Mouse (Mus musculus) heart, embryonic 13.5 days (tissue): ENCODE results near the gene Ice1. TPM values are rescaled to one million over a fixed set of nuclear protein-coding genes. Genes with fewer than 3 reads are reported as not detected.

Experiments
- ATAC-seq: fragments of 200-750 bp; cut with Nextera tagmentation; 2 replicates; pipeline ENCODE4 v1.8.0; 2017; ENCODE audit warnings: moderate TSS enrichment; ENCODE audit not compliant: insufficient number of reproducible peaks, low FRiP score, low TSS enrichment; ENCODE audit errors: extremely low read depth
- H3K27ac ChIP-seq: fragments of 300-500 bp; sonication (generic); replicated peaks from 2 replicates; pipeline ENCODE4 v1.5.1; 2015; ENCODE audit warnings: moderate library complexity, mild to moderate bottlenecking, inconsistent platforms
- H3K27me3 ChIP-seq: fragments of 300-500 bp; sonication (generic); replicated peaks from 2 replicates; pipeline ENCODE4 v1.6.1; 2015; ENCODE audit warnings: mild to moderate bottlenecking, inconsistent platforms
- H3K36me3 ChIP-seq: fragments of 300-500 bp; sonication (generic); 2 replicates; pipeline ENCODE4 v1.6.1; 2015; ENCODE audit warnings: mild to moderate bottlenecking, inconsistent platforms
- H3K4me1 ChIP-seq: fragments of 300-500 bp; sonication (generic); 2 replicates; pipeline ENCODE4 v1.6.1; 2015; ENCODE audit warnings: inconsistent platforms
- H3K4me2 ChIP-seq: fragments of 300-500 bp; sonication (generic); 2 replicates; pipeline ENCODE4 v1.6.1; 2015; ENCODE audit warnings: inconsistent platforms, mild to moderate bottlenecking, moderate library complexity
- H3K4me3 ChIP-seq: fragments of 300-500 bp; sonication (generic); 2 replicates; pipeline ENCODE4 v1.5.1; 2015; ENCODE audit warnings: moderate library complexity, mild to moderate bottlenecking, inconsistent platforms
- H3K9ac ChIP-seq: fragments of 300-500 bp; sonication (generic); 2 replicates; pipeline ENCODE4 v1.6.1; 2015; ENCODE audit warnings: inconsistent platforms, mild to moderate bottlenecking, moderate library complexity
- H3K9me3 ChIP-seq: fragments of 300-500 bp; sonication (generic); 2 replicates; pipeline ENCODE4 v1.6.1; 2016; ENCODE audit warnings: inconsistent platforms
- WGBS: fragments of 180-500 bp; shearing (Covaris S2); methylation state at CpG from one replicate; pipeline ENCODE4 v1.1.7; 2015; ENCODE audit warnings: mixed read lengths; 5-methylcytosine and 5-hydroxymethylcytosine counted together
- polyA plus RNA-seq: library from polyadenylated mRNA; unstranded; fragments of >200 nt; fragmentation: Nextera tagmentation; extraction: Ambion mirVana; gene quantifications from 2 replicates; pipeline ENCODE4 v1.2.1, GENCODE M21; 2015

The Ice1 gene
- polyA plus RNA-seq, 1 experiment from 2014 or later, result 11.2 TPM

- no peak overlapping the region for H3K27ac ChIP-seq
- ATAC-seq, result no peak
Observed at GRCm38 (mm10) chr13:70656329-70656728, 18.9 kb upstream of the Ice1 start.

DNA sequence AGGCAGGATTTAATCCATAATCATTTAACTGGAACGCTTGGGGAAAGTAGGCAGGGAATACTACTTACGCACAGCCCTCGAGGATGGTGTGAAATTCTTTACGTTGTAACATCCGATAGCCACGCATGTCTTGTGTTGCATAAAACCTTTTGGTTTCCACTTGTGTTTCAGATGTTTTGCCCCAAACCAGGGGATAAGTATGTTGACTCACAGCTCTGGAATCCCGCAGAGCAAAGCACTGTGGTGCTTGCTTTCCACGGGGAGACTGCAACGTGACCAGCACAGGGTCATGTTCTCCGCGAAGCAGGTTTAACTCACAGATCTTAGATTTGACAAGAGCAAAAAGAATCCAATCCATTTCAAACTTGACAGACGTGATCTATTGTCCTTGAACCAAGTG is 18.1 kb upstream of the Ice1 start:
- no peaks in the 10 kb centered on the region for H3K36me3 ChIP-seq
- no peak overlapping the region for H3K27ac ChIP-seq
- no peaks in the 10 kb centered on the region for H3K9me3 ChIP-seq
- H3K4me3 ChIP-seq, result no peak overlapping the region
- H3K4me1 ChIP-seq, result peaks cover 40% of the 10 kb centered on the region
- H3K9ac ChIP-seq, result no peak overlapping the region
- H3K4me2 ChIP-seq, result no peak overlapping the region
- 60% methylated on average over 12 of the region's 12 CpGs for WGBS
- no peak for ATAC-seq
- H3K27me3 ChIP-seq, result no peaks in the 10 kb centered on the region

More at GRCm38 (mm10) chr13:70656329-70656728, 18.9 kb upstream of the Ice1 start:
- 29% methylated on average over 8 of the region's 8 CpGs for WGBS
- peaks cover 33% of the 10 kb centered on the region for H3K4me1 ChIP-seq
- no peaks in the 10 kb centered on the region for H3K36me3 ChIP-seq
- H3K9me3 ChIP-seq, result no peaks in the 10 kb centered on the region
- H3K27me3 ChIP-seq, result no peaks in the 10 kb centered on the region
- H3K4me3 ChIP-seq, result no peak overlapping the region
- no peak overlapping the region for H3K4me2 ChIP-seq
- H3K9ac ChIP-seq, result no peak overlapping the region

DNA sequence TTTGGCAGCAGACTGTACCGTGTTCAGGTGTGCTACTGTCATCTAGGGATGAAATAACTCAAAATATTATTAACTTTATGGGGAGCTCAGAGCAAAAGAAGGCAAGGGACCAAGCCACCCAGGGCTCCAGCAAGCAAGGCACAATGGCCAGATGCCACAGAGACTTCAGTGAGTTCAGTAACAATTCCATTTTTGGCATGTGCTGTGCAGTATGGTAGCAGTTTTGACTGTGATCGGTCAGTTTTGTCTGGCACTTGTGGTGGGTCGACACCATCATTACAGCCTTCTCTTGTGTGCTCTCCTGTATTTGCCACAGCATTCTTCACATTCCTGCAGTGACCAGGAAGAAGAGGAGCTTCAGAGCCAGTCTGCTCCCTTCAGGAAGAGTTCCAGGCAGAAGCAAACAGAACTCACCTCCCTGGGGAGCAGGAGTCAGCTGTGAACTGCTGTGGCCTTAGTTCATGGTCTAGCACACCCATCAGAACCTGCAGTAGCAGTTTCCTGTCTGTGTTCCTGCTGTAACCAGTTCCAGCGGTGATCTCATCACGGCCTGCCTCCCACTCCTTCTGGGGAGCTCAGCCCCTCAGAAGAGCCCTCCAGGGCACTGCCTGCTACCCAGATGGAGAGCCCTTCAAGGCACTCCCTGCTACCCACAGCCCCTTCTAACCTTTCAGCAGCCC is 16.8 kb upstream of the Ice1 start:
- WGBS, result 30% methylated on average over 5 of the region's 5 CpGs

DNA sequence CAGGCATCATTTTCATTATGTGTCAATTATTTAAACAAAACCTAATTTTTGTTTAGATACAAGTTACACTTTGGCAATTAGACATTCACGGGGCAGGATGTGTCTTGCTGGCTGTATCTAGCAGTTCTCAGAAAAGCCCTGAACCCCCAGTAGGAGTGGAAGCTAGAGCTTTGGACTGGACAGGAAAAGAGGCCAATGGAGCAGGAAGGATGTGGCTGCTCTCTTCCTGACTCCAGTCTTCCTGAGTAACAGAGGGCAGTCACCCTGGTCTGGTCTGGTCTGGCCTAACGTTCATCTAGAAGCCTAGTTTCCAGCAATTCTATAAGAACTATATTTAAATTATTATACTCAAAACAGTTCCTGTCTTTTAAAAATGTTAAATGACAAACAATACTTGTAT is 16.0 kb upstream of the Ice1 start:
- peaks cover 58% of the 10 kb centered on the region for H3K4me1 ChIP-seq
- no peak overlapping the region for H3K9ac ChIP-seq
- ATAC-seq, result no peak
- WGBS, result 66% methylated on average over 2 of the region's 2 CpGs
- no peaks in the 10 kb centered on the region for H3K27me3 ChIP-seq
- H3K4me3 ChIP-seq, result no peak overlapping the region
- peak overlapping the region; percentile 62; the same call in 1 of the 2 replicates for H3K27ac ChIP-seq
- no peaks in the 10 kb centered on the region for H3K9me3 ChIP-seq
- no peak overlapping the region for H3K4me2 ChIP-seq
- H3K36me3 ChIP-seq, result no peaks in the 10 kb centered on the region

More for the DNA sequence above, 16.8 kb upstream of the Ice1 start:
- ATAC-seq, result peak; percentile 37; the same call in 1 of the 2 replicates
- no peaks in the 10 kb centered on the region for H3K36me3 ChIP-seq
- H3K9me3 ChIP-seq, result no peaks in the 10 kb centered on the region
- H3K4me1 ChIP-seq, result peaks cover 51% of the 10 kb centered on the region
- peak overlapping the region; percentile 62 for H3K27ac ChIP-seq
- H3K27me3 ChIP-seq, result no peaks in the 10 kb centered on the region
- H3K4me3 ChIP-seq, result no peak overlapping the region
- no peak overlapping the region for H3K4me2 ChIP-seq
- no peak overlapping the region for H3K9ac ChIP-seq

DNA sequence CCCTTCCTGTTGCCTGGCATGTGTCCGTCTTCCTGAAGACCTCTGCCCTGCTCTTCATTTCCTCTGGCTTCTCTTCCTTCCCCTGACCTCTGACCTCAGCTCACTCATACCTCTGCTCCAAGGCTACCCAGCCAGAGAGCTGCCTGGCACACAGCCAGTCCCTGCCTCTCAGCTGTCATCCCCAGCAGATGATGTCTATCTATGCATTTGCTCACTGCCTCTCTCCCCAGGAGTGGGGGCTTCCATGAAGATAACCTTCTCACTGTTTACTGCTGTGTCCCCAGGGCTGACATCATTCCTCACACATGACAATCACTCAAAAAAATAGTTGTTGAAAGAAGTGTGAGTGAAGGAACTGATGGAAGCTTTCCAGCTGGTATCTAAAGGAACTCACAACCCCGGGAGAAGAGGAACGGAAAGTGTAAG is 12.6 kb upstream of the Ice1 start:
- no peak overlapping the region for H3K4me3 ChIP-seq
- no peaks in the 10 kb centered on the region for H3K36me3 ChIP-seq
- H3K9me3 ChIP-seq, result no peaks in the 10 kb centered on the region
- WGBS, result 13% methylated on average over 3 of the region's 3 CpGs
- H3K27ac ChIP-seq, result peak overlapping the region; percentile 51
- H3K4me2 ChIP-seq, result no peak overlapping the region
- H3K4me1 ChIP-seq, result peaks cover 54% of the 10 kb centered on the region
- H3K27me3 ChIP-seq, result no peaks in the 10 kb centered on the region; the same call in 1 of the 2 replicates
- 0 out of 2 replicates have a peak, but pooled peaks have one; percentile 38 for ATAC-seq
- H3K9ac ChIP-seq, result no peak overlapping the region

DNA sequence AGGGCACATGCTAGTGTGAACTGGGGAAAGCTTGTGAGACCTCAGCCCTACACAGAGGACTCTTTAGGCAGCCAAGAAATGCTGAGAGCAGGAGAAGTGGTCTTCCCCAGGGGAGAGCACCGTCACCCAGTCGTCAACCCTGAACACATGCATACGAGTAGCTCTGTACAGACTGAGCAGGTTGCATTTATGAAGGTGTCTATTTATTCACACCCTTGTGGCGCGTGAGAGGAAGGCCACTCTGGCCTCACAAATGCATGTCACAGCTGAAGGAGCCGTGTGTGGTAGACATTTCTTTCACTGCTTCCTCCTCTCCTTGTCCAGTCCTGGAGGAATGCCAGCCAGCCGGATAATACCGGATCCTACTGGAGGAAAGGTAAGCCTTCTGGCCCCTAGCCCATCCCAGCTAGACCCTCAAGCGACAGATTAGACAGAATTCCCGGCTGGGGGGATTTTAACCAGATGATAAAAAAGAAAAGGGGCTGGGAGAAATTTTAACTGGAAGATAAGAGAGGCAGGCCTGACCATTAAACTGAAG is 8.6 kb upstream of the Ice1 start:
- no peak overlapping the region for H3K27ac ChIP-seq
- no peak for ATAC-seq

DNA sequence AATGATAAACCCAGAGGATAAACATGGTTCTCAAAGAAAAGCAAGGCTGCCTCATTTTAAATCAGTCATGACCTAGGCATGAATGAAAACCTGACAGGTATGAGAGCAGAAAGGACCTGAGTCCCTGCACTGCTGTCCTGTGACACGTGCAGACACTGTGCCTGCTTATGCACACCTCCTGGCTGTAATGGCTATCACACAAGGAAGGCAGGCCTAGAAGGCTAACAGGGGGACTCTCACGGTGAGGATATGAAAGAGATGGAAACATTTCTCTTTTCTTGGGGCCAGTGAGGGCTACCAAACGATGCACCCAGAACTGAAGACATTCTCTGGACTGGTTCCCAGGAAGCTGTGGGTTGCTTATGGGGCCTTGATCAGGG is 6.6 kb upstream of the Ice1 start:
- Histone ChIP-seq H3K36me3 (no peaks in the 10 kb centered on the region), H3K9ac (no peak overlapping the region), H3K4me3 (no peak overlapping the region), H3K4me1 (peaks cover 18% of the 10 kb centered on the region), H3K9me3 (no peaks in the 10 kb centered on the region), H3K4me2 (no peak overlapping the region), H3K27ac (no peak overlapping the region), H3K27me3 (peaks cover 9% of the 10 kb centered on the region)
- 41% methylated on average over 3 of the region's 3 CpGs for WGBS
- no peak for ATAC-seq

More for the DNA sequence above, 8.6 kb upstream of the Ice1 start:
- no peak overlapping the region for H3K4me2 ChIP-seq
- H3K4me3 ChIP-seq, result no peak overlapping the region
- no peak overlapping the region; the same call in 1 of the 2 replicates for H3K9ac ChIP-seq
- peaks cover 34% of the 10 kb centered on the region for H3K4me1 ChIP-seq
- H3K9me3 ChIP-seq, result no peaks in the 10 kb centered on the region
- H3K27me3 ChIP-seq, result peaks cover 9% of the 10 kb centered on the region
- WGBS, result 34% methylated on average over 10 of the region's 10 CpGs
- no peaks in the 10 kb centered on the region for H3K36me3 ChIP-seq

GRCm38 (mm10) chr13:70643408-70644082 is 6.1 kb upstream of the Ice1 start:
- no peak overlapping the region for H3K27ac ChIP-seq
- H3K9ac ChIP-seq, result no peak overlapping the region
- H3K4me3 ChIP-seq, result no peak overlapping the region
- no peak for ATAC-seq
- H3K4me2 ChIP-seq, result no peak overlapping the region
- H3K9me3 ChIP-seq, result no peaks in the 10 kb centered on the region
- H3K27me3 ChIP-seq, result peaks cover 9% of the 10 kb centered on the region
- no peaks in the 10 kb centered on the region for H3K36me3 ChIP-seq
- WGBS, result 20% methylated on average over 10 of the region's 10 CpGs
- peaks cover 14% of the 10 kb centered on the region for H3K4me1 ChIP-seq

- Histone ChIP-seq H3K9me3 (no peaks in the 10 kb centered on the region), H3K27ac (no peak overlapping the region), H3K36me3 (no peaks in the 10 kb centered on the region), H3K4me2 (no peak overlapping the region), H3K4me3 (no peak overlapping the region), H3K27me3 (peaks cover 9% of the 10 kb centered on the region; the same call in 1 of the 2 replicates), H3K4me1 (peaks cover 14% of the 10 kb centered on the region), H3K9ac (no peak overlapping the region)
- ATAC-seq, result no peak
- 57% methylated on average over 4 of the region's 4 CpGs for WGBS
Observed at GRCm38 (mm10) chr13:70641941-70642340, 4.5 kb upstream of the Ice1 start.

GRCm38 (mm10) chr13:70641381-70641780 is 3.9 kb upstream of the Ice1 start:
- Histone ChIP-seq H3K4me2 (no peak overlapping the region), H3K4me3 (no peak overlapping the region), H3K27ac (no peak overlapping the region), H3K36me3 (no peaks in the 10 kb centered on the region), H3K9ac (no peak overlapping the region), H3K4me1 (peaks cover 17% of the 10 kb centered on the region), H3K27me3 (peaks cover 9% of the 10 kb centered on the region; the same call in 1 of the 2 replicates), H3K9me3 (no peaks in the 10 kb centered on the region)
- WGBS, result 77% methylated on average over 5 of the region's 5 CpGs
- no peak for ATAC-seq

GRCm38 (mm10) chr13:70639639-70640038 is 2.2 kb upstream of the Ice1 start:
- Histone ChIP-seq H3K4me1 (peaks cover 27% of the 10 kb centered on the region), H3K27me3 (peaks cover 8% of the 10 kb centered on the region; the same call in 1 of the 2 replicates), H3K9me3 (no peaks in the 10 kb centered on the region), H3K36me3 (no peaks in the 10 kb centered on the region), H3K27ac (no peak overlapping the region), H3K4me3 (no peak overlapping the region), H3K9ac (no peak overlapping the region), H3K4me2 (no peak overlapping the region)
- WGBS, result 56% methylated on average over 3 of the region's 3 CpGs
- no peak for ATAC-seq
